Mouse (Mus musculus): ENCODE measurements around the gene Arhgef17.

- TF ChIP-seq CTCF (conservative IDR thresholded peaks at IDR 0.05; ENCODE audit: low read length) (peak; percentile 92), NANOG (IDR thresholded peaks at IDR 0.05; ENCODE audit: borderline replicate concordance, low read length) (no peak), POU5F1 (IDR thresholded peaks at IDR 0.05; ENCODE audit: borderline replicate concordance, low read length) (no peak)
Measured at GRCm38 (mm10) chr7:100886535-100886934, 45.4 kb downstream of the Arhgef17 start.

All from E14TG2a.4 (cell line).